Mouse (Mus musculus) embryonic facial prominence, embryonic 11.5 days (tissue): ENCODE results near the gene Ccdc38. TPM values are rescaled to one million over a fixed set of nuclear protein-coding genes. Genes with fewer than 3 reads are reported as not detected.
"Not testable (repeated sequence)": the region's sequence is repeated elsewhere in the genome, so short reads cannot be mapped to it uniquely, and the experiment has no call there.

Experiments
- ATAC-seq: fragments of 200-750 bp; cut with Nextera tagmentation; replicated peaks from 2 replicates; pipeline ENCODE4 v1.8.0; 2017; ENCODE audit warnings: low read depth; ENCODE audit not compliant: insufficient number of reproducible peaks, low FRiP score, low TSS enrichment
- DNase-seq: peaks from one replicate; pipeline ENCODE4 v3.0.0-alpha.2; 2015; ENCODE audit warnings: low spot score
- H3K27ac ChIP-seq: fragments of 300-500 bp; sonication (generic); replicated peaks from 2 replicates; pipeline ENCODE4 v1.5.1; 2014; ENCODE audit warnings: mild to moderate bottlenecking, low read depth, low read length, control low read depth
- H3K27me3 ChIP-seq: fragments of 300-500 bp; sonication (generic); 2 replicates; pipeline ENCODE4 v1.6.1; 2014; ENCODE audit warnings: mild to moderate bottlenecking, low read length, moderate library complexity, mixed read lengths; ENCODE audit not compliant: control insufficient read depth, insufficient read depth
- H3K36me3 ChIP-seq: fragments of 300-500 bp; sonication (generic); replicated peaks from 2 replicates; pipeline ENCODE4 v1.6.1; 2014; ENCODE audit warnings: low read depth, mild to moderate bottlenecking, low read length, moderate library complexity, mixed read lengths; ENCODE audit not compliant: control insufficient read depth, insufficient read depth
- H3K4me1 ChIP-seq: fragments of 300-500 bp; sonication (generic); 2 replicates; pipeline ENCODE4 v1.6.1; 2014; ENCODE audit warnings: low read length, mixed read lengths; ENCODE audit not compliant: control insufficient read depth, insufficient read depth
- H3K4me2 ChIP-seq: fragments of 300-500 bp; sonication (generic); 2 replicates; pipeline ENCODE4 v1.6.1; 2014; ENCODE audit warnings: low read depth, mild to moderate bottlenecking, control low read depth, low read length, moderate library complexity
- H3K4me3 ChIP-seq: fragments of 300-500 bp; sonication (generic); 2 replicates; pipeline ENCODE4 v1.5.1; 2014; ENCODE audit warnings: low read depth, low read length, control low read depth
- H3K9ac ChIP-seq: fragments of 300-500 bp; sonication (generic); replicated peaks from 2 replicates; pipeline ENCODE4 v1.6.1; 2014; ENCODE audit warnings: mild to moderate bottlenecking, control low read depth, low read length
- H3K9me3 ChIP-seq: fragments of 300-500 bp; sonication (generic); replicated peaks from 2 replicates; pipeline ENCODE4 v1.6.1; 2016; ENCODE audit warnings: mild to moderate bottlenecking, low read length, inconsistent platforms, mixed read lengths; ENCODE audit not compliant: control insufficient read depth
- WGBS: fragments of 180-500 bp; shearing (Covaris S2); extraction: QIAGEN DNeasy Blood & Tissue Kit; methylation state at CpG from one replicate; pipeline ENCODE4 v1.1.7; 2014; 5-methylcytosine and 5-hydroxymethylcytosine counted together
- polyA plus RNA-seq: library from polyadenylated mRNA; unstranded; fragments of >200 nt; fragmentation: Nextera tagmentation; extraction: Ambion mirVana; gene quantifications from 2 replicates; pipeline ENCODE4 v1.2.1, GENCODE M21; 2014

Ccdc38 gene
- polyA plus RNA-seq, 1 experiment from 2014 or later, result 0.46 TPM

GRCm38 (mm10) chr10:93552596-93552995 is 12.2 kb downstream of the Ccdc38 start:
- H3K27me3 ChIP-seq, result no peaks in the 10 kb centered on the region
- H3K9me3 ChIP-seq, result no peaks in the 10 kb centered on the region
- no peaks in the 10 kb centered on the region for H3K36me3 ChIP-seq
- 86% methylated on average over 8 of the region's 8 CpGs for WGBS
- no peak overlapping the region for H3K27ac ChIP-seq
- no peak for DNase-seq
- no peak overlapping the region for H3K4me3 ChIP-seq
- ATAC-seq, result no peak
- H3K4me1 ChIP-seq, result no peaks in the 10 kb centered on the region
- H3K4me2 ChIP-seq, result no peak overlapping the region
- no peak overlapping the region for H3K9ac ChIP-seq

GRCm38 (mm10) chr10:93557971-93558370 is 17.5 kb downstream of the Ccdc38 start:
- H3K9me3 ChIP-seq, H3K4me1 ChIP-seq, H3K27me3 ChIP-seq, H3K36me3 ChIP-seq, H3K27ac ChIP-seq, H3K9ac ChIP-seq, H3K4me3 ChIP-seq, H3K4me2 ChIP-seq, DNase-seq, ATAC-seq: not testable (repeated sequence)
- WGBS, result 81% methylated on average over 2 of the region's 2 CpGs

GRCm38 (mm10) chr10:93559786-93560185 is 19.4 kb downstream of the Ccdc38 start:
- ATAC-seq, result peak; percentile 62; the same call in 1 of the 2 replicates
- WGBS, result 49% methylated on average over 9 of the region's 9 CpGs
- H3K4me2 ChIP-seq, result no peak overlapping the region

GRCm38 (mm10) chr10:93564518-93565090 is 24.2 kb downstream of the Ccdc38 start:
- H3K4me2 ChIP-seq, result no peak overlapping the region
- H3K36me3 ChIP-seq, result no peaks in the 10 kb centered on the region
- ATAC-seq (no peak), DNase-seq (no peak)
- H3K9me3 ChIP-seq, result no peaks in the 10 kb centered on the region
- no peaks in the 10 kb centered on the region for H3K4me1 ChIP-seq
- 91% methylated on average over 14 of the region's 14 CpGs for WGBS
- H3K9ac ChIP-seq, result no peak overlapping the region
- no peak overlapping the region for H3K4me3 ChIP-seq
- no peak overlapping the region for H3K27ac ChIP-seq
- H3K27me3 ChIP-seq, result no peaks in the 10 kb centered on the region

More at GRCm38 (mm10) chr10:93559786-93560185, 19.4 kb downstream of the Ccdc38 start:
- H3K9ac ChIP-seq, result no peak overlapping the region
- H3K9me3 ChIP-seq, result no peaks in the 10 kb centered on the region
- no peak overlapping the region for H3K27ac ChIP-seq
- no peaks in the 10 kb centered on the region for H3K27me3 ChIP-seq
- H3K4me1 ChIP-seq, result no peaks in the 10 kb centered on the region
- H3K36me3 ChIP-seq, result no peaks in the 10 kb centered on the region
- H3K4me3 ChIP-seq, result no peak overlapping the region
- DNase-seq, result no peak

- ATAC-seq, result no peak
- WGBS, result 92% methylated on average over 10 of the region's 10 CpGs
- DNase-seq, result no peak
These were observed 26.6 kb downstream of the Ccdc38 start for GRCm38 (mm10) chr10:93567066-93567465.

GRCm38 (mm10) chr10:93567841-93568566 is 27.6 kb downstream of the Ccdc38 start:
- WGBS, result 90% methylated on average over 11 of the region's 11 CpGs
- Histone ChIP-seq H3K4me2 (no peak overlapping the region), H3K4me1 (no peaks in the 10 kb centered on the region), H3K9ac (no peak overlapping the region), H3K27me3 (no peaks in the 10 kb centered on the region), H3K36me3 (no peaks in the 10 kb centered on the region), H3K9me3 (no peaks in the 10 kb centered on the region), H3K27ac (no peak overlapping the region), H3K4me3 (no peak overlapping the region)
- DNase-seq (no peak), ATAC-seq (no peak)

More at GRCm38 (mm10) chr10:93567066-93567465, 26.6 kb downstream of the Ccdc38 start:
- Histone ChIP-seq H3K4me1 (no peaks in the 10 kb centered on the region), H3K27ac (no peak overlapping the region), H3K27me3 (no peaks in the 10 kb centered on the region), H3K36me3 (no peaks in the 10 kb centered on the region), H3K4me2 (no peak overlapping the region), H3K9me3 (no peaks in the 10 kb centered on the region), H3K4me3 (no peak overlapping the region), H3K9ac (no peak overlapping the region)

- Histone ChIP-seq H3K27ac (no peak overlapping the region), H3K27me3 (no peaks in the 10 kb centered on the region), H3K4me3 (no peak overlapping the region), H3K4me1 (no peaks in the 10 kb centered on the region), H3K4me2 (no peak overlapping the region), H3K36me3 (no peaks in the 10 kb centered on the region), H3K9ac (no peak overlapping the region), H3K9me3 (no peaks in the 10 kb centered on the region)
- ATAC-seq (no peak), DNase-seq (no peak)
- 77% methylated on average over 6 of the region's 6 CpGs for WGBS
These were observed 28.2 kb downstream of the Ccdc38 start for GRCm38 (mm10) chr10:93568671-93569070.

GRCm38 (mm10) chr10:93572209-93572608 is 31.8 kb downstream of the Ccdc38 start:
- WGBS, result 54% methylated on average over 2 of the region's 2 CpGs
- Histone ChIP-seq H3K4me1 (no peaks in the 10 kb centered on the region), H3K9me3 (no peaks in the 10 kb centered on the region), H3K4me2 (no peak overlapping the region), H3K27me3 (no peaks in the 10 kb centered on the region), H3K36me3 (no peaks in the 10 kb centered on the region), H3K9ac (no peak overlapping the region), H3K27ac (no peak overlapping the region), H3K4me3 (no peak overlapping the region)
- no peak for ATAC-seq
- DNase-seq, result no peak
